In genomic region chr12:70877926-70878710, GRCm38 (mm10) we compare ENCODE assay signal across 11 mouse cellular contexts. TPM values are rescaled to one million over a fixed set of nuclear protein-coding genes. Genes with fewer than 3 reads are reported as not detected.
A peak's percentile ranks its signal among the peaks of the same experiment; 100 is the strongest.
DNase-seq lines count a peak whose midpoint lies in the region; ATAC-seq lines count a peak whose summit lies in the region.
"Had no signal": no experiment of that assay in that cellular context is flagged by ENCODE, and none has a peak within 500 bp of the region (broad histone marks: within the 10 kb centered on the region; RNA-seq: fewer than 3 reads in every experiment).

No protein-coding gene starts in this region.

- ATAC-seq in heart, embryonic 16.5 days (replicated peaks; ENCODE audit: extremely low read depth, insufficient read depth, low FRiP score), result no peak
- no peak for ATAC-seq in granulocyte monocyte progenitor cell, adult 5-6 weeks (replicated peaks; ENCODE audit: poor library complexity, severe bottlenecking)
- ATAC-seq in hindbrain, embryonic 11.5 days (ENCODE audit: low FRiP score), result no peak
- ATAC-seq: intestine, postnatal 0 days had no signal

- H3K4me3 ChIP-seq in heart, embryonic 16.5 days (ENCODE audit: low read length), result no peak overlapping the region
- no peak overlapping the region for H3K4me3 ChIP-seq in hindbrain, embryonic 11.5 days (ENCODE audit: low read depth, low read length)
- H3K4me3 ChIP-seq: megakaryocyte, embryonic 14.5 days; neural tube, embryonic 13.5 days had no signal

- 78% methylated on average over 20 of the region's 20 CpGs for WGBS in heart, embryonic 16.5 days
- WGBS in hindbrain, embryonic 11.5 days, result 86% methylated on average over 20 of the region's 20 CpGs

- intact Hi-C loops in heart, postnatal 14 days (cut with DNase I), result no loop called here

- no peaks in the 10 kb centered on the region for H3K9me3 ChIP-seq in heart, embryonic 16.5 days (replicated peaks; ENCODE audit: control insufficient read depth, low read length)
- H3K9me3 ChIP-seq in hindbrain, embryonic 11.5 days (ENCODE audit: control insufficient read depth, low read length), result no peaks in the 10 kb centered on the region
- H3K9me3 ChIP-seq: megakaryocyte, embryonic 14.5 days; neural tube, embryonic 13.5 days had no signal

- no peaks in the 10 kb centered on the region for H3K27me3 ChIP-seq in heart, embryonic 16.5 days (ENCODE audit: control insufficient read depth, insufficient read depth, low read length)
- H3K27me3 ChIP-seq in hindbrain, embryonic 11.5 days (ENCODE audit: control insufficient read depth, insufficient read depth, low read length), result no peaks in the 10 kb centered on the region
- H3K27me3 ChIP-seq: megakaryocyte, embryonic 14.5 days; neural tube, embryonic 13.5 days had no signal

- no peak overlapping the region for H3K9ac ChIP-seq in heart, embryonic 16.5 days (ENCODE audit: low read length)
- H3K9ac ChIP-seq in hindbrain, embryonic 11.5 days (ENCODE audit: low read depth, low read length), result no peak overlapping the region
- H3K9ac ChIP-seq: neural tube, embryonic 13.5 days had no signal

- H3K4me2 ChIP-seq in heart, embryonic 16.5 days (ENCODE audit: low read depth, low read length), result no peak overlapping the region
- no peak overlapping the region for H3K4me2 ChIP-seq in hindbrain, embryonic 11.5 days (replicated peaks; ENCODE audit: low read depth, low read length)
- H3K4me2 ChIP-seq: neural tube, embryonic 13.5 days had no signal

- H3K27ac ChIP-seq in heart, embryonic 16.5 days (ENCODE audit: low read length), result peak overlapping the region; percentile 35; the same call in 1 of the 2 replicates
- no peak overlapping the region for H3K27ac ChIP-seq in hindbrain, embryonic 11.5 days (ENCODE audit: low read depth, low read length)
- H3K27ac ChIP-seq: neural tube, embryonic 13.5 days had no signal

- peaks cover 27% of the 10 kb centered on the region for H3K4me1 ChIP-seq in heart, embryonic 16.5 days (ENCODE audit: control insufficient read depth, insufficient read depth, low read length)
- H3K4me1 ChIP-seq in hindbrain, embryonic 11.5 days (replicated peaks; ENCODE audit: control insufficient read depth, insufficient read depth, low read length), result no peaks in the 10 kb centered on the region

- DNase-seq in heart, adult 9 months (ENCODE audit: low spot score in 2 of 2), result peak; percentile 40 to 46
- DNase-seq in heart, postnatal 14 days, result no peak
- DNase-seq in right cerebral cortex, adult 18-20 months, result peak; percentile 49
- DNase-seq in right cerebral cortex, postnatal 25 days, result no peak
- peak; percentile 24 for DNase-seq in lung, postnatal 36 days
- DNase-seq in hindbrain, embryonic 11.5 days (ENCODE audit: low spot score), result no peak

- peaks cover 31% of the 10 kb centered on the region for H3K36me3 ChIP-seq in heart, embryonic 16.5 days (ENCODE audit: control insufficient read depth, insufficient read depth)
- no peaks in the 10 kb centered on the region for H3K36me3 ChIP-seq in hindbrain, embryonic 11.5 days (ENCODE audit: control insufficient read depth, insufficient read depth, low read length)

RNA-seq across cellular contexts. Expression of gene Frmd6, which starts 52.8 kb away (rescaled TPM):
- total RNA-seq in heart, postnatal 14 days (2021), result 10 to 100 TPM; 38.3 to 41.1 TPM
- 25.7 and 27.7 TPM in 2 replicates for polyA plus RNA-seq in heart, embryonic 16.5 days (2015; fragmentation: Nextera tagmentation; extraction: Ambion mirVana)
- total RNA-seq in granulocyte monocyte progenitor cell, adult 5-6 weeks (2014; fragmentation: Nextera tagmentation), result 2.6 and 4.1 TPM in 2 replicates
- total RNA-seq in granulocyte monocyte progenitor cell, adult 5-6 weeks (2017), result 4.1 and 7.4 TPM in 2 replicates
- 18.5 and 23.5 TPM in 2 replicates for polyA plus RNA-seq in hindbrain, embryonic 11.5 days (2014; fragmentation: Nextera tagmentation; extraction: Ambion mirVana)

RNA-seq across cellular contexts. Expression of gene Actr10, which starts 59.5 kb away (rescaled TPM):
- 100 to 1,000 TPM; 136 to 141 TPM for total RNA-seq in heart, postnatal 14 days (2021)
- 184 and 186 TPM in 2 replicates for polyA plus RNA-seq in heart, embryonic 16.5 days (2015; fragmentation: Nextera tagmentation; extraction: Ambion mirVana)
- total RNA-seq in granulocyte monocyte progenitor cell, adult 5-6 weeks (2014; fragmentation: Nextera tagmentation), result 52.2 and 73.9 TPM in 2 replicates
- total RNA-seq in granulocyte monocyte progenitor cell, adult 5-6 weeks (2017), result 65.9 and 74.6 TPM in 2 replicates
- 285 and 287 TPM in 2 replicates for polyA plus RNA-seq in hindbrain, embryonic 11.5 days (2014; fragmentation: Nextera tagmentation; extraction: Ambion mirVana)

Comparison
In these comparisons a context has a peak if more than half of its experiments do, and no peak if none do; other contexts are left out.
1. DNase-seq: peak in heart, adult 9 months (2 of 2), right cerebral cortex, adult 18-20 months (single experiment) and lung, postnatal 36 days (single experiment); none in heart, postnatal 14 days (0 of 2), right cerebral cortex, postnatal 25 days (single experiment) and hindbrain, embryonic 11.5 days (single experiment).
2. RNA of gene Frmd6, which starts 52.8 kb away (total RNA-seq): 38.3 to 41.1 TPM in heart, postnatal 14 days; 2.6 to 7.4 TPM in granulocyte monocyte progenitor cell, adult 5-6 weeks; every median in the first group is over 4 times any median in the second.